Mouse (Mus musculus) liver, embryonic 14.5 days (tissue): ENCODE measurements at regions not wholly inside any gene's neighbourhood (a gene's known extent, or its start where the extent isn't known, plus 50 kb on each side); places are given as distances from the start of the nearest gene placed in this dataset.

Experiments
- ATAC-seq: fragments of 200-750 bp; cut with Nextera tagmentation; 2 replicates; pipeline ENCODE4 v1.8.0; 2017; ENCODE audit warnings: moderate number of reproducible peaks, mild to moderate bottlenecking, moderate library complexity; ENCODE audit not compliant: insufficient read depth
- DNase-seq, 3 experiments: peaks; one replicate each; pipeline ENCODE4 v3.0.0-alpha.2; 2012 to 2013; ENCODE audit warnings: low read depth in 3 of 3, low spot score in 3 of 3
- H3K27ac ChIP-seq: fragments of 300-500 bp; sonication (generic); 2 replicates; pipeline ENCODE4 v1.5.1; 2014; ENCODE audit warnings: moderate library complexity, mild to moderate bottlenecking, control low read depth, inconsistent platforms
- H3K27me3 ChIP-seq: fragments of 300-500 bp; sonication (generic); 2 replicates; pipeline ENCODE4 v1.6.1; 2014; ENCODE audit warnings: mild to moderate bottlenecking, low read length, moderate library complexity; ENCODE audit not compliant: control insufficient read depth, insufficient read depth
- H3K36me3 ChIP-seq: fragments of 300-500 bp; sonication (generic); replicated peaks from 2 replicates; pipeline ENCODE4 v1.6.1; 2014; ENCODE audit warnings: low read depth; ENCODE audit not compliant: control insufficient read depth, insufficient read depth
- H3K4me1 ChIP-seq, 2 experiments: fragments of 200-500 bp in 1 of 2; fragments of 300-500 bp in 1 of 2; sonication (generic) in 1 of 2; replicated peaks; 2 replicates each; pipeline ENCODE4 v1.6.1; 2012 to 2014; ENCODE audit warnings: antibody characterized with exemption in 1 of 2, inconsistent platforms in 1 of 2, low read length in 1 of 2; ENCODE audit not compliant: control insufficient read depth in 2 of 2, insufficient read depth in 2 of 2
- H3K4me2 ChIP-seq: fragments of 300-500 bp; sonication (generic); 2 replicates; pipeline ENCODE4 v1.6.1; 2014; ENCODE audit warnings: low read depth, mild to moderate bottlenecking, control low read depth, moderate library complexity
- H3K4me3 ChIP-seq, 2 experiments: fragments of 200-500 bp in 1 of 2; fragments of 300-500 bp in 1 of 2; sonication (generic) in 1 of 2; 2 replicates each; pipeline ENCODE4 v1.5.1; 2012 to 2014; ENCODE audit warnings: low read depth in 2 of 2, low read length in 2 of 2, mild to moderate bottlenecking in 2 of 2, control low read depth in 1 of 2, inconsistent platforms in 1 of 2, moderate library complexity in 1 of 2; ENCODE audit not compliant: insufficient read depth in 1 of 2
- H3K9ac ChIP-seq: fragments of 300-500 bp; sonication (generic); replicated peaks from 2 replicates; pipeline ENCODE4 v1.6.1; 2014; ENCODE audit warnings: mild to moderate bottlenecking, control low read depth, moderate library complexity
- H3K9me3 ChIP-seq: fragments of 300-500 bp; sonication (generic); 2 replicates; pipeline ENCODE4 v1.6.1; 2016; ENCODE audit warnings: low read length, mixed read lengths; ENCODE audit not compliant: control insufficient read depth
- CTCF ChIP-seq: IDR thresholded peaks from 2 replicates; pipeline ENCODE4 v1.5.1; 2016; ENCODE audit warnings: antibody characterized with exemption, low read depth, control low read depth
- EP300 ChIP-seq: IDR thresholded peaks from 2 replicates; pipeline ENCODE4 v1.6.1; 2016; ENCODE audit warnings: antibody characterized with exemption, low read depth
- WGBS: fragments of 180-500 bp; shearing (Covaris S2); extraction: QIAGEN DNeasy Blood & Tissue Kit; methylation state at CpG from one replicate; pipeline ENCODE4 v1.1.7; 2014; ENCODE audit not compliant: insufficient replicate concordance; 5-methylcytosine and 5-hydroxymethylcytosine counted together

DNA sequence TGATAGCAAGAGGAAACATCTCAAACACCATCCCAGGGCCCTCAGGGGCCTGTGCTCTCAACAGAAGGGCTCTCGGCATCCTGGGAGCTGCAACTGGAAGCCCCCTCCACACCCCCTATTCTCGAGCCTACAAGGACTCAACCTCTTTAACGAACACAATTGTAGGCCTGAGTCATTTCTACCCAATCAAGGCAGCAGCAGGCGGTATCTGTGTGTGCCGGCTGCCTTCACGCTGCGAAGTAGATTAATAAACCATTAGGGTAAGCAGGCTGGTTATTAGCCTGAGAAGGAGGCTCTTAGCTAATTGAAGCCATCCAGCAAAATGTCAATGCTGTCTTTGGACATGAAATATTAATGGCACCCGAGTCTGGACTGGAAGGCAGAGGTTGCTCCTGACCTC, 61.7 kb upstream of the Ppp1r26 start:
- no peaks in the 10 kb centered on the region for H3K4me1 ChIP-seq
- no peak overlapping the region for H3K9ac ChIP-seq
- no peaks in the 10 kb centered on the region for H3K36me3 ChIP-seq
- H3K4me3 ChIP-seq = no peak overlapping the region
- no peaks in the 10 kb centered on the region for H3K9me3 ChIP-seq
- DNase-seq (no peak), ATAC-seq (no peak)
- H3K27me3 ChIP-seq = no peaks in the 10 kb centered on the region; the same call in 1 of the 2 replicates
- no peak overlapping the region for H3K27ac ChIP-seq
- no peak overlapping the region for H3K4me2 ChIP-seq
- 55% methylated on average over 8 of the region's 8 CpGs for WGBS
- TF ChIP-seq EP300 (no peak), CTCF (no peak)

GRCm38 (mm10) chr2:28386784-28387183, 59.8 kb upstream of the Ppp1r26 start:
- Histone ChIP-seq H3K4me1 (no peaks in the 10 kb centered on the region), H3K27ac (no peak overlapping the region), H3K4me3 (no peak overlapping the region), H3K36me3 (no peaks in the 10 kb centered on the region), H3K9ac (no peak overlapping the region), H3K27me3 (no peaks in the 10 kb centered on the region), H3K9me3 (no peaks in the 10 kb centered on the region), H3K4me2 (no peak overlapping the region)
- WGBS = 27% methylated on average over 1 of the region's 1 CpGs
- TF ChIP-seq EP300 (no peak), CTCF (no peak)
- no peak for DNase-seq
- ATAC-seq = no peak

DNA sequence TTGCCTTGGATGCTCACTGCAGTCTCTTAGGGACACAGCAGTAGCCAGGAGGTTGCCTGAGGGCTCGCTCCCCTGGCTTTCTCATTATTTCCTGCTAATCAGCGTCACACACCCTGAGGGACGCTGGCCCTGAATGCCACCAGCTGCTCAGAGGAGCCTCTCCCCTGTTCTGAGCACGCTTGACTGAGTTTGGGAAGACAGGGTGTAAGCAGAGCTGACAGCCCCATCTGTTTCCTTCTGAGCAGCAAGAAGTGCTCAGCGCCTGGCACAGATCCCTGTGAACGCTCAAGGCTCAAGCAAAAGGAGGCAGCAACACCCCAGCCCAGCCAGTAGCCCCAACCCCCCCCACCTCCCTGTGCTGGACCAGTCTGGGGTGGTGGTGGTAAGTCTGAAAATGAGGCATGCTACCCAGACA, 59.2 kb upstream of the Ppp1r26 start:
- Histone ChIP-seq H3K4me1 (no peaks in the 10 kb centered on the region), H3K4me3 (no peak overlapping the region), H3K27ac (no peak overlapping the region), H3K36me3 (no peaks in the 10 kb centered on the region), H3K9me3 (no peaks in the 10 kb centered on the region), H3K4me2 (no peak overlapping the region), H3K9ac (no peak overlapping the region), H3K27me3 (no peaks in the 10 kb centered on the region)
- ATAC-seq (no peak), DNase-seq (no peak)
- TF ChIP-seq CTCF (no peak), EP300 (no peak)
- 34% methylated on average over 6 of the region's 6 CpGs for WGBS

GRCm38 (mm10) chr2:28387926-28388325, 58.7 kb upstream of the Ppp1r26 start:
- no peaks in the 10 kb centered on the region for H3K9me3 ChIP-seq
- H3K27me3 ChIP-seq = no peaks in the 10 kb centered on the region
- H3K4me2 ChIP-seq = no peak overlapping the region
- TF ChIP-seq EP300 (no peak), CTCF (no peak)
- no peak overlapping the region for H3K27ac ChIP-seq
- 56% methylated on average over 4 of the region's 4 CpGs for whole genome bisulfite sequencing
- ATAC-seq (no peak), DNase-seq (no peak)
- no peaks in the 10 kb centered on the region for H3K4me1 ChIP-seq
- H3K9ac ChIP-seq = no peak overlapping the region
- no peak overlapping the region for H3K4me3 ChIP-seq
- no peaks in the 10 kb centered on the region for H3K36me3 ChIP-seq

DNA sequence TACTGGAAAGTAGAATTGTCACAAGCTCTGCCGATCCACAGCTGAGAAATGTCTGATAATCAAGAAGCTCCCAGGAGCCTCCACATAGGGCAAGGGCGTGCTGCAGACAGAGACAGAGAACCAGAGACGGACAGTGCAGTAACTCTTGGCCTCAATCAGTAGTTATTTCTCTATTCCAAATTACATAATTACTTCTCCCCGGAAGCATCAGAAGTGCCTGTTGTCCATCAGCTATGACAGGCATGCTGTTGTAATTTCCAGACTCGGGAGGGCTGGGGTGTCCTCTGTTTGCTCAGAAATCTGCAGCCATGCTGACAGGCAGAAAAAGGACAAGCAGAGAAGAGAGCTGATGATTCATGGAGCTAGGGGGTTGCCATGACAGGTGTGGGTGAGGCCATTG, 56.9 kb upstream of the Ppp1r26 start:
- H3K4me1 ChIP-seq = no peaks in the 10 kb centered on the region
- no peak overlapping the region for H3K27ac ChIP-seq
- TF ChIP-seq CTCF (no peak), EP300 (no peak)
- no peak overlapping the region for H3K9ac ChIP-seq
- DNase-seq (no peak), ATAC-seq (no peak)
- H3K4me2 ChIP-seq = no peak overlapping the region
- H3K36me3 ChIP-seq = no peaks in the 10 kb centered on the region
- no peaks in the 10 kb centered on the region for H3K27me3 ChIP-seq
- no peak overlapping the region for H3K4me3 ChIP-seq
- WGBS = 52% methylated on average over 5 of the region's 5 CpGs
- no peaks in the 10 kb centered on the region for H3K9me3 ChIP-seq
